Comparison of ENCODE assay signal across 8 mouse cellular contexts in genomic region chr3:98339706-98340109, GRCm38 (mm10). TPM values are rescaled to one million over a fixed set of nuclear protein-coding genes. Genes with fewer than 3 reads are reported as not detected.
DNase-seq lines count a peak whose midpoint lies in the region; ATAC-seq and TF ChIP-seq lines count a peak whose summit lies in the region.
"Not testable (repeated sequence)": the region's sequence is repeated elsewhere in the genome, so short reads cannot be mapped to it uniquely, and the experiment has no call there.

Phgdh (minus strand) TSS chr3:98339990.

- peak; percentile 70; the same call in 1 of the 2 replicates for ATAC-seq in heart, embryonic 13.5 days (ENCODE audit: extremely low read depth, insufficient number of reproducible peaks, low FRiP score, low TSS enrichment)
- ATAC-seq in kidney, embryonic 15.5 days (replicated peaks; ENCODE audit: low FRiP score) = peak; percentile 86
- ATAC-seq in midbrain, embryonic 16.5 days = peak; percentile 44

- peak within 1 kb of the TSS; percentile 61 for H3K27ac ChIP-seq in heart, embryonic 13.5 days (replicated peaks)
- peak within 1 kb of the TSS; percentile 92 for H3K27ac ChIP-seq in kidney, embryonic 15.5 days
- peak within 1 kb of the TSS; percentile 48; the same call in 1 of the 2 replicates for H3K27ac ChIP-seq in midbrain, embryonic 16.5 days (ENCODE audit: low read length)

- DNase-seq in CD4-positive helper T cell, adult 2 months (ENCODE audit: low read depth, low spot score) = peak; percentile 89
- DNase-seq in brain, embryonic 14.5 days (ENCODE audit: low read depth) = peak; percentile 94
- DNase-seq in fibroblast of lung, adult 2 months (ENCODE audit: low read depth) = peak; percentile 76
- DNase-seq in liver = peak; percentile 82
- peak; percentile 82 for DNase-seq in splenic B cell, adult 2 months (ENCODE audit: low read depth, low spot score)

- not testable (repeated sequence) for TF ChIP-seq CTCF in brain, embryonic 14.5 days (IDR thresholded peaks at IDR 0.05; ENCODE audit: borderline replicate concordance, extremely low read depth, insufficient read depth, insufficient read length)

- H3K36me3 ChIP-seq in heart, embryonic 13.5 days; kidney, embryonic 15.5 days; midbrain, embryonic 16.5 days (ENCODE audit: control insufficient read depth, insufficient read depth, low read length); splenic B cell, adult 2 months (ENCODE audit: control insufficient read depth, insufficient read depth, low read length, poor library complexity, severe bottlenecking): not testable (repeated sequence)

- H3K4me3 ChIP-seq in heart, embryonic 13.5 days = peak within 1 kb of the TSS; percentile 74
- peak within 1 kb of the TSS; percentile 85 for H3K4me3 ChIP-seq in kidney, embryonic 15.5 days (replicated peaks)
- H3K4me3 ChIP-seq in midbrain, embryonic 16.5 days (ENCODE audit: low read depth, low read length) = peak within 1 kb of the TSS; percentile 54

- H3K9me3 ChIP-seq in heart, embryonic 13.5 days; kidney, embryonic 15.5 days (replicated peaks); midbrain, embryonic 16.5 days (replicated peaks; ENCODE audit: control insufficient read depth, low read length, poor library complexity, severe bottlenecking): not testable (repeated sequence)

- H3K9ac ChIP-seq in heart, embryonic 13.5 days = peak within 1 kb of the TSS; percentile 85
- peak within 1 kb of the TSS; percentile 75 for H3K9ac ChIP-seq in kidney, embryonic 15.5 days
- peak within 1 kb of the TSS; percentile 65 for H3K9ac ChIP-seq in midbrain, embryonic 16.5 days (ENCODE audit: low read depth, low read length)

- TF ChIP-seq POLR2A in brain, embryonic 14.5 days (IDR thresholded peaks at IDR 0.05; ENCODE audit: borderline replicate concordance, extremely low read depth, insufficient read depth, insufficient read length, poor library complexity, severe bottlenecking) = 0 out of 2 replicates have a peak, but pooled peaks have one; percentile 11

- 0% methylated on average over 10 of the region's 10 CpGs for WGBS in heart, embryonic 13.5 days
- under 1% methylated on average over 10 of the region's 10 CpGs for WGBS in kidney, embryonic 15.5 days
- WGBS in midbrain, embryonic 16.5 days = 0% methylated on average over 10 of the region's 10 CpGs

- peak within 1 kb of the TSS; percentile 96 for H3K4me2 ChIP-seq in heart, embryonic 13.5 days
- H3K4me2 ChIP-seq in kidney, embryonic 15.5 days = peak within 1 kb of the TSS; percentile 95
- peak within 1 kb of the TSS; percentile 98 for H3K4me2 ChIP-seq in midbrain, embryonic 16.5 days (ENCODE audit: low read length)

- H3K27me3 ChIP-seq in heart, embryonic 13.5 days (replicated peaks); kidney, embryonic 15.5 days; midbrain, embryonic 16.5 days (ENCODE audit: control insufficient read depth, insufficient read depth, low read depth, low read length); splenic B cell, adult 2 months (ENCODE audit: control insufficient read depth, insufficient read depth, low read length, poor library complexity, severe bottlenecking): not testable (repeated sequence)

- peaks cover 33% of the 10 kb centered on the region for H3K4me1 ChIP-seq in heart, embryonic 13.5 days
- H3K4me1 ChIP-seq in kidney, embryonic 15.5 days = peaks cover 46% of the 10 kb centered on the region
- peaks cover 26% of the 10 kb centered on the region for H3K4me1 ChIP-seq in midbrain, embryonic 16.5 days (ENCODE audit: control insufficient read depth, insufficient read depth, low read length)

RNA-seq across cellular contexts. Expression of gene Phgdh, which starts in this region (rescaled TPM):
- polyA plus RNA-seq in brain, embryonic 14.5 days (2012; rRNA removed) = 119 and 137 TPM in 2 replicates
- 102 and 110 TPM in 2 replicates for polyA plus RNA-seq in heart, embryonic 13.5 days (2015; fragmentation: Nextera tagmentation; extraction: Ambion mirVana)
- polyA plus RNA-seq in kidney, embryonic 15.5 days (2015; fragmentation: Nextera tagmentation; extraction: Ambion mirVana) = 485 and 491 TPM in 2 replicates
- polyA plus RNA-seq in midbrain, embryonic 16.5 days (2015; fragmentation: Nextera tagmentation; extraction: Ambion mirVana) = 105 and 137 TPM in 2 replicates

Comparison
In these comparisons a context has a peak if more than half of its experiments do, and no peak if none do; other contexts are left out.
1. Peak in every context shown above with its lines: DNase-seq, ATAC-seq, H3K4me3 ChIP-seq and H3K27ac ChIP-seq.